Mouse (Mus musculus): ENCODE data around the gene Grin2d.

DNA sequence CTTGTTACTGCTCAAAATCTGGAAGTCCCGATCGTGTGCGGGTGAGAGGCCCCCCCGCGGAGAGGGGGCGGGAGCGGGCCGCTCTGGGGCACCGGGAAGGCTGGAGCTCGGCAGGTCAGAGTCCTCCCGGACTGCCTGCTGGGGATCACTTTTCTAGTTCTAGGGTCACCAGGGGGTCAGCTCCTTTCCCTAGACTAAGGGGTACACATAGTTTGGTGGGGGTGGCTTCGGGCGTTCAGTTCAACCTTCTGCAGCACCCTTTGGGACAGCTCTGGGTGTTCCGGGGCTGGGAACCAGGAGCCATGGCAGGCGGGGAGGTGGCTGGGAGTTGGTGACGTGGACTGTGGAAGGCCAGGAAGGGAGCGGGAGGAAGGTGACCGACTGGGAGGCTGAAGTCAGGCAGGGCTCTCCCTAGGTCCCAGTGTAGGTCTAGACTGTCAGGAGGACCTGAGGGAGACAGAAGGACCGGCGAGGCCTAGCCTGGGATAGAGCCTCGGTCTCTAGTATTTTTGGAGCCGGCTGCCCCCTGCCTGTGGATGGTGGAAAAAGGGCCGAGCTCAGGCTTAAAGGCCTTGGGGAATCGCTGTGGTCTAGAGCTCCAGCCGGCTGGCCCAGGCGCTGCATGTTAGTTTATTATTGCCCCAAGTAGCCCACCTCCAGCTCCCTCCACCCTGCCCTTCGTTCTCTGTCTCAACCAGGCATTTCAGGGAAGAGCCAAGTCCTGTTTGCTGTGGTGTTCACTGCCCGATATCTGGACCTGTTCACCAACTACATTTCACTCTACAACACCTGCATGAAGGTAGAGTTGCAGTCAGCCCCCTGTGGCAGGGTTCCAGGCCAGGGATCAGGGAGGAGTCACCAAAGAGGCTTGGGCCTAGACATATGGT is 4.9 kb downstream of the Grin2d start:
- TF ChIP-seq CTCF (IDR thresholded peaks at IDR 0.05; ENCODE audit: control insufficient read depth, insufficient read depth, insufficient read length): no peak
- TF ChIP-seq MYOD1 (IDR thresholded peaks at IDR 0.05; ENCODE audit: control insufficient read depth, insufficient read length, low read depth): no peak
- TF ChIP-seq MYOG (IDR thresholded peaks at IDR 0.05; ENCODE audit: control insufficient read depth, extremely low read depth, insufficient read length): no peak
- TF ChIP-seq USF1 (IDR thresholded peaks at IDR 0.05; ENCODE audit: low read depth): no peak
- no peak for TF ChIP-seq MAX (IDR thresholded peaks at IDR 0.05)

Measured in C2C12 (cell line).